18 mouse cellular contexts compared by ENCODE assay signal in the genomic region with DNA sequence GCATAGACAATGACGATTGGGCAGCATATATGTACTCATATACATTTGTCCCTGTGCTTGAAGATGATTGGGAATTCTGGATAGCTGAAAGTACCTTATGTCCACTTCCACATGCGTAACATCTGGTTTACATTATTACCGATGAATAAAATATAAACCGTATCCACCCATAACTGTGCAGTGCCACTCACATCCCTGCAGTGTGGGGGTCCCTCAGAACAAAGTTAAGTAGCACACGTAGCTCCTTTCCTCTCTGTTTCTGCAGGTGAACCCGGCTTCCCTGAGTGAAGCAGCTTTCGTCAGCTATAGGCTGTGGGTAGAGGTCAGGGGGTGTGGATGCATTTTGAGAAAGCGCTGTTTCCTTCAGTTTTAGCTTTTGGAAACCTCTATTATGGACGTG.
"Had no signal": no experiment of that assay in that cellular context is flagged by ENCODE, and none has a peak within 500 bp of the region (broad histone marks: within the 10 kb centered on the region; RNA-seq: fewer than 3 reads in every experiment).

No protein-coding gene starts in this region.

- H3K27ac ChIP-seq: lung, embryonic 15.5 days; macrophage; midbrain, embryonic 13.5 days; midbrain, embryonic 15.5 days; neural tube, embryonic 12.5 days; stomach, embryonic 15.5 days; stomach, postnatal 0 days had no signal

- H3K27me3 ChIP-seq: lung, embryonic 15.5 days; megakaryocyte, embryonic 14.5 days; midbrain, embryonic 13.5 days; midbrain, embryonic 15.5 days; neural tube, embryonic 12.5 days; stomach, embryonic 15.5 days had no signal

- H3K9me3 ChIP-seq: lung, embryonic 15.5 days; midbrain, embryonic 15.5 days; stomach, embryonic 15.5 days had no signal

- H3K4me1 ChIP-seq: midbrain, embryonic 15.5 days; neural tube, embryonic 12.5 days; stomach, embryonic 15.5 days had no signal

- H3K36me3 ChIP-seq: lung, embryonic 15.5 days; midbrain, embryonic 13.5 days; midbrain, embryonic 15.5 days; neural tube, embryonic 12.5 days; stomach, embryonic 15.5 days had no signal

- DNase-seq: liver, postnatal 0 days; lung, adult 2 months; lung, postnatal 14 days; lung, postnatal 36 days; right cerebral cortex, postnatal 14 days; thymus, adult 2 months; thymus, postnatal 25 days; thymus, postnatal 4 days had no signal

- H3K4me2 ChIP-seq: lung, embryonic 15.5 days; midbrain, embryonic 11.5 days; midbrain, embryonic 13.5 days; midbrain, embryonic 15.5 days; neural tube, embryonic 12.5 days; stomach, embryonic 15.5 days had no signal

- H3K9ac ChIP-seq: liver, postnatal 0 days; lung, embryonic 15.5 days; midbrain, embryonic 13.5 days; midbrain, embryonic 15.5 days; neural tube, embryonic 12.5 days; stomach, embryonic 15.5 days had no signal

- H3K4me3 ChIP-seq: lung, embryonic 15.5 days; megakaryocyte, embryonic 14.5 days; midbrain, embryonic 13.5 days; midbrain, embryonic 15.5 days; neural tube, embryonic 12.5 days; stomach, embryonic 15.5 days had no signal

- ATAC-seq: liver, postnatal 0 days; lung, postnatal 0 days; midbrain, embryonic 13.5 days; midbrain, embryonic 15.5 days had no signal
